Mouse (Mus musculus) inflammation-experienced regulatory T-cells (primary cell): ENCODE data around the gene Cpvl. TPM values are rescaled to one million over a fixed set of nuclear protein-coding genes. Genes with fewer than 3 reads are reported as not detected.

Source experiments
- polyA plus RNA-seq, 2 experiments: library from polyadenylated mRNA; unstranded; fragments of 100-300 nt; shearing (Covaris generic); gene quantifications; one replicate each; pipeline ENCODE4 v1.2.1; 2017

Gene Cpvl
- under 1 TPM in 1 of 2 experiments, not detected in 1; 0.93 TPM for polyA plus RNA-seq

GRCm38 (mm10) chr6:53978571-53978970 lies at the start of gene Cpvl:
TSS of gene Cpvl (minus strand) at chr6:53978671.

Other genes with a start within 250 kb of the Cpvl start
- not detected for gene Tril, start 157.8 kb downstream of the Cpvl start, polyA plus RNA-seq
- gene Chn2, start 60.9 kb upstream of the Cpvl start, polyA plus RNA-seq = 10 to 100 TPM; 12.7 to 33.6 TPM